Mouse (Mus musculus) inflammation-experienced regulatory T-cells, adult 16 weeks (primary cell): ENCODE measurements around the gene Maats1. TPM values are rescaled to one million over a fixed set of nuclear protein-coding genes. Genes with fewer than 3 reads are reported as not detected.

Source experiments
- polyA plus RNA-seq: library from polyadenylated mRNA; unstranded; fragments of 100-300 nt; shearing (Covaris generic); gene quantifications from one replicate; pipeline ENCODE4 v1.2.1, GENCODE M21; 2017

Gene Maats1
- not detected for polyA plus RNA-seq

DNA sequence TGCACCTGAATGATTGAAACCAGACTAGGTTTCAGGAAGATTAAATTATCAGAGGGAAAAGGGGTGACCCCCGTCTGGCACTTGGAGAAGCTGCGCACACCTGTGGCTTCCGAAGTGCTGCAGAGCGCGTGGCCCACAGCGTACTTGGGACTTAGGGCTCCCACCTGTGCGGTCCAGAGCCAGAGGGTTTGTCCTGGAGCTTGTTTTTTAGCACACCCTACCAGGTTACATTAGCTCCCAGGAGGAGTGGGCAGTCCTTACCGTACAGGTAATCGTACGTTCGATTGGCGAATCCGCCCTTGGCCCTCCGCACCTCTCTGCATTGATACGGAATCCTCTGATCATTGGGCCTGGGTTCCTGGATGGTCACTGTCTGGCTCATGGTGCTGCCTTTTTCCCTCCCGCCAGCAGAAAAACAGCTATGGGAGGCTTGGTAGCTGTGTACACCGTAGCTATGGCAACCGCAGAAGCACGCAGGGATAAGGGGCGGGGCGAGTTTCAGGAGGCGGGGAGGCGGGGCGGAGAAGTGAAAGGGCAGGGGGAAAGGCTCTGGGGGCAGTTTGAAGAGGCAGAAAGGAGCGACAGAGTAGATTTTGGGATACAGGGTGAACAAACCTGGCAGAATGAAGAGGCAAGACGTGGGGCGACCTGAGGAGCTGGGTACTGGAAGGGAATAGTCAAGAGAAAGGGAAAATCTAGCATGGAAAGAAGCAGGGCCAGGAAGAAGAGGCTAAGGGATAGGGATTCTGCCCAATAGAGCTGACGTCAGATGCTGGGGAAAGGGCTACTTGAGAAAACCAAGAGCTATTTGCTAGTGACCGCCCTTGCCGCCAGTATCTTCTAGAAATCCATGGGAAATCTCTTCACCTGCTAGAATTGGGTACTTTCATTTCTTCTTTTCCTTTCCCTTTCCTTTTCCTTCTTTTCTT, at the start of gene Maats1:
Maats1 (minus strand) TSS at position 748 of the 929 bp plus-strand sequence.

GRCm38 (mm10) chr16:38361933-38362332, 20.0 kb upstream of the Maats1 start, which contains the start of gene Popdc2:
Popdc2 (plus strand) TSS chr16:38362209.

DNA sequence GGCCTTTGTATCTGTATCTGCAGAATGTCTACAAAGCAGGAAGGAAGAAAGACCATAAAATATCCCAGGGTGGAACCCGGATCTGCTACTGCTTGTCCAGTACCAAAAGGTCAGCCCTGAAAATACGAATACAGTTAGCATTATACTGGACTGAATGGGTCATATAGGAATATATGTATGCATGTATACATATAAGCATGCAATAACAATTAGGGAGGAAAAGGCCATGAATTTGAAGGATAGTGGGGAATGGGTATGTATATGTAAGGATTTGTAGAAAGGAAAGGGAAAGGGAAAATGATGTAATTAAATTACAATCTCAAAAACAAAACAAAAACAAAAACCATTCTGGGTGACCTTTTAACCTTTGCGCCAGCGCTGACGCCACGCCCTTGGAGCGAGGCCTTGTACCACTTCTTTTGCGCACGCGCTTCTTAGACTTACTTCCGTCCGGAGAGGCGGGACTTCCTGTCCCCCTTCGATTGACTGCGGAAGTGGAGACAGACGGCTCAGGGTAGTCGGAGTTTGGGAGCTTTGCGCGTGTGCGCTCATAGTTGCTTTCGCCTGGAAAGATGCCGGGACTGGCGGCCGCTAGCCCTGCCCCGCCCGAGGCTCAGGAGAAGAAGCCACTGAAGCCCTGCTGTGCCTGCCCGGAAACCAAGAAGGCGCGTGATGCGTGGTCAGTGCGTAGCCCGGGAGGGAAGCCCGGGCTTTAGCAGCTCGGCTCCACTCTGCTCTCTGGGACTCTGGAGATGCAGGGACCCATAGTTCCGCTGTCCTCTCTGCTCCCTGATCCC, 4.8 kb upstream of the Maats1 start, which contains the start of the genes Cox17 and Gm21987:
Cox17 (plus strand) TSS at position 463 of the 797 bp plus-strand sequence.
Gm21987 (plus strand) TSS at position 512 of the 797 bp plus-strand sequence.

GRCm38 (mm10) chr16:38294685-38295348, 47.1 kb downstream of the Maats1 start, which contains the start of gene Nr1i2:
Nr1i2 (minus strand) TSS chr16:38294824.

Other genes with a start within 250 kb of the Maats1 start
- not detected for gene Nr1i2, start 47.3 kb downstream of the Maats1 start, polyA plus RNA-seq
- gene Cox17, start 4.8 kb upstream of the Maats1 start, polyA plus RNA-seq, result 201 TPM
- not detected for gene Gm21987, start 4.9 kb upstream of the Maats1 start, polyA plus RNA-seq
- gene Popdc2, start 20.1 kb upstream of the Maats1 start, polyA plus RNA-seq, result 1.1 TPM
- not detected for gene Pla1a, start 91.0 kb upstream of the Maats1 start, polyA plus RNA-seq
- 132 TPM for gene Adprh, start 110.6 kb upstream of the Maats1 start, polyA plus RNA-seq
- gene Cd80, start 113.4 kb upstream of the Maats1 start, polyA plus RNA-seq, result 3.9 TPM
- 10.8 TPM for gene Timmdc1, start 180.5 kb upstream of the Maats1 start, polyA plus RNA-seq
- 61.5 TPM for gene Poglut1, start 208.1 kb upstream of the Maats1 start, polyA plus RNA-seq
- 53.7 TPM for gene Tmem39a, start 216.6 kb upstream of the Maats1 start, polyA plus RNA-seq